Mouse (Mus musculus) limb, embryonic 12.5 days (tissue): ENCODE data around the gene Atg14. TPM values are rescaled to one million over a fixed set of nuclear protein-coding genes. Genes with fewer than 3 reads are reported as not detected.

ENCODE experiments used
- ATAC-seq: fragments of 200-750 bp; cut with Nextera tagmentation; 2 replicates; pipeline ENCODE4 v1.8.0; 2017; ENCODE audit warnings: low read depth, moderate TSS enrichment; ENCODE audit not compliant: insufficient number of reproducible peaks, insufficient read depth, low FRiP score, low TSS enrichment
- H3K27ac ChIP-seq: fragments of 300-500 bp; sonication (generic); 2 replicates; pipeline ENCODE4 v1.5.1; 2016; ENCODE audit warnings: mild to moderate bottlenecking, moderate library complexity
- H3K27me3 ChIP-seq: fragments of 300-500 bp; sonication (generic); 2 replicates; pipeline ENCODE4 v1.6.1; 2016; ENCODE audit warnings: mild to moderate bottlenecking, moderate library complexity
- H3K36me3 ChIP-seq: fragments of 300-500 bp; sonication (generic); 2 replicates; pipeline ENCODE4 v1.6.1; 2016; ENCODE audit warnings: mild to moderate bottlenecking, moderate library complexity
- H3K4me1 ChIP-seq: fragments of 300-500 bp; sonication (generic); replicated peaks from 2 replicates; pipeline ENCODE4 v1.6.1; 2016
- H3K4me2 ChIP-seq: fragments of 300-500 bp; sonication (generic); 2 replicates; pipeline ENCODE4 v1.6.1; 2016; ENCODE audit warnings: mild to moderate bottlenecking, moderate library complexity
- H3K4me3 ChIP-seq: fragments of 300-500 bp; sonication (generic); replicated peaks from 2 replicates; pipeline ENCODE4 v1.5.1; 2016; ENCODE audit warnings: mild to moderate bottlenecking
- H3K9ac ChIP-seq: fragments of 300-500 bp; sonication (generic); replicated peaks from 2 replicates; pipeline ENCODE4 v1.6.1; 2016; ENCODE audit warnings: mild to moderate bottlenecking, moderate library complexity
- H3K9me3 ChIP-seq: fragments of 300-500 bp; sonication (generic); 2 replicates; pipeline ENCODE4 v1.6.1; 2016; ENCODE audit warnings: mild to moderate bottlenecking, moderate library complexity
- WGBS: fragments of 180-500 bp; shearing (Covaris S2); methylation state at CpG from one replicate; pipeline ENCODE4 v1.1.7; 2016; 5-methylcytosine and 5-hydroxymethylcytosine counted together
- polyA plus RNA-seq: library from polyadenylated mRNA; unstranded; fragments of >200 nt; fragmentation: Nextera tagmentation; extraction: Ambion mirVana; gene quantifications from 2 replicates; pipeline ENCODE4 v1.2.1, GENCODE M21; 2016

The Atg14 gene
- polyA plus RNA-seq, 1 experiment from 2014 or later = 20.2 TPM

GRCm38 (mm10) chr14:47576687-47577086 lies 6.2 kb upstream of the Atg14 start:
- Histone ChIP-seq H3K9ac (no peak overlapping the region), H3K4me1 (no peaks in the 10 kb centered on the region), H3K27me3 (no peaks in the 10 kb centered on the region), H3K4me2 (no peak overlapping the region), H3K36me3 (no peaks in the 10 kb centered on the region), H3K4me3 (no peak overlapping the region), H3K9me3 (no peaks in the 10 kb centered on the region), H3K27ac (no peak overlapping the region)
- WGBS = 54% methylated on average over 4 of the region's 4 CpGs
- ATAC-seq = no peak

GRCm38 (mm10) chr14:47574721-47575120 lies 4.3 kb upstream of the Atg14 start:
- Histone ChIP-seq H3K27me3 (no peaks in the 10 kb centered on the region), H3K4me2 (no peak overlapping the region), H3K27ac (no peak overlapping the region), H3K9me3 (no peaks in the 10 kb centered on the region), H3K4me3 (no peak overlapping the region), H3K36me3 (no peaks in the 10 kb centered on the region), H3K4me1 (no peaks in the 10 kb centered on the region), H3K9ac (no peak overlapping the region)
- WGBS = 75% methylated on average over 11 of the region's 11 CpGs
- no peak for ATAC-seq

- Histone ChIP-seq H3K9ac (no peak overlapping the region), H3K4me3 (no peak overlapping the region), H3K36me3 (no peaks in the 10 kb centered on the region), H3K27ac (no peak overlapping the region), H3K4me2 (no peak overlapping the region), H3K9me3 (no peaks in the 10 kb centered on the region), H3K27me3 (no peaks in the 10 kb centered on the region), H3K4me1 (no peaks in the 10 kb centered on the region)
- 79% methylated on average over 4 of the region's 4 CpGs for WGBS
- ATAC-seq = no peak
Observed at GRCm38 (mm10) chr14:47572707-47573106, 2.3 kb upstream of the Atg14 start.

GRCm38 (mm10) chr14:47567962-47568652 lies 2.3 kb downstream of the Atg14 start:
- Histone ChIP-seq H3K4me3 (peak overlapping the region; percentile 79), H3K9ac (peak overlapping the region; percentile 78), H3K27me3 (no peaks in the 10 kb centered on the region), H3K9me3 (no peaks in the 10 kb centered on the region), H3K36me3 (peaks cover 4% of the 10 kb centered on the region; the same call in 1 of the 2 replicates), H3K4me1 (peaks cover 5% of the 10 kb centered on the region), H3K27ac (0 out of 2 replicates have a peak overlapping the region, but pooled peaks have one; percentile 35), H3K4me2 (peak overlapping the region; percentile 68)
- peak; percentile 97 for ATAC-seq
- WGBS = under 1% methylated on average over 46 of the region's 46 CpGs

DNA sequence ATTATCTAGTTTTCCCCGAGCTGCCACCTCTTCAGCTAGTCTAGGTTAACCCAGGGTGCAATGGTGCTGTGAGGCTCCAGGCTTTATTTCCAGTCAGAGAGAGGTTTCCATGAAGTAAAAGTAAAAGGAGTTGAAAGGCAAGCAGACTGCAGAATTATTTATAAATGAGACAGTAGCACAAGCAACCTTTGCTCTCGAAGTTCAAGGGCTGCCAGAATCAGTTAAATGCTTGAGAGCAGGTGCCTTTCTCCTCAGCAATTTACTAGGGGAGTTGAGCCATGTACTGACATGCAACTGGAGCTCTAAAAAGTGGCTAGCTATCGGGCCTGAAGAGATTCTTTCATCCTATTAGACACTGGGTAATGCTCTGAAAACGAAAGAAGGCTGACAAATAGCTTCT lies 7.3 kb downstream of the Atg14 start:
- no peaks in the 10 kb centered on the region for H3K27me3 ChIP-seq
- 80% methylated on average over 4 of the region's 4 CpGs for WGBS
- H3K4me2 ChIP-seq = no peak overlapping the region
- no peaks in the 10 kb centered on the region for H3K9me3 ChIP-seq
- H3K36me3 ChIP-seq = peaks cover 15% of the 10 kb centered on the region; the same call in 1 of the 2 replicates
- peaks cover 5% of the 10 kb centered on the region for H3K4me1 ChIP-seq
- H3K4me3 ChIP-seq = no peak overlapping the region
- no peak for ATAC-seq
- no peak overlapping the region for H3K9ac ChIP-seq
- H3K27ac ChIP-seq = no peak overlapping the region

- Histone ChIP-seq H3K4me3 (no peak overlapping the region), H3K36me3 (peaks cover 20% of the 10 kb centered on the region; the same call in 1 of the 2 replicates), H3K4me1 (peaks cover 5% of the 10 kb centered on the region), H3K9me3 (no peaks in the 10 kb centered on the region), H3K27me3 (no peaks in the 10 kb centered on the region), H3K9ac (no peak overlapping the region), H3K4me2 (no peak overlapping the region), H3K27ac (no peak overlapping the region)
- ATAC-seq = no peak
- WGBS = 92% methylated on average over 1 of the region's 1 CpGs
Observed at GRCm38 (mm10) chr14:47562530-47562929, 7.9 kb downstream of the Atg14 start.

DNA sequence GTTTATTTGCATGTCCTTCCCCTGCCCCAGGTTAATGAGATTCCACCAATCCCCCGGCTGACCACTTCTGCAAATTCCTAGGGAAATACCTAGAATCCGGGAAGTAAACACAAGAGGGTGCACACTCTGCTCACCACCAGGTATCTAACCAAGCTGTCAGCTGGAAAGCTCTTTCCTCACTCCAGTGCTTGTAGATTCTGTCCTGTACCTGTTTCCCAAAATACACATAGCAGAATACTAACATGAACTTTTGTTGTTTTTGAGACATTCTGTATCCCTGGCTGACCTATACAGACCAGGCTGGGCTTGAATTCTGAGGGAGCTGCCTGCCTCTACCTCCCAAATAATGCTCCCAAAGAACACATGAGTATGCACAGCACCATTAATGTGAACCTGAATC lies 9.7 kb downstream of the Atg14 start:
- no peak overlapping the region for H3K9ac ChIP-seq
- H3K4me1 ChIP-seq = no peaks in the 10 kb centered on the region
- H3K27ac ChIP-seq = no peak overlapping the region
- no peaks in the 10 kb centered on the region for H3K9me3 ChIP-seq
- WGBS = 88% methylated on average over 2 of the region's 2 CpGs
- peaks cover 35% of the 10 kb centered on the region for H3K36me3 ChIP-seq
- ATAC-seq = no peak
- H3K27me3 ChIP-seq = no peaks in the 10 kb centered on the region
- H3K4me2 ChIP-seq = no peak overlapping the region
- H3K4me3 ChIP-seq = no peak overlapping the region

DNA sequence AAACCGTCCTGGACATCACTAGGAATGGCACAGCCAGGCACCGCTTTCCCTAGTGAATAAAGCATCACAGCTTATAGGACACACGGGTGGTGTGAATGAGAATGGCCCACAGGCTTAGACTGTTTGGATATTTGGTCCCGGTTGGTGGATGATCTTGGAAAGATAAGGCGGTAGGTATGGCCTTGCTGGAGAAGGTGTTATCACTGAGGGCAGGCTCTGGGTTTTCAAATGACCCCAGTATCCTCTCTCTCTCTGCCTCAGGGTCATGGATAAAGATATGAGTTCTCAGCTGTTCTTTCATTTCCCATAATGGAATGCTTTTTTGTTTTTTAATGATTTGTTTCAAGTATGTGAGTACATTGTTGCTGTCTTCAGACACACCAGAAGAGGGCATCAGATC lies 15.2 kb downstream of the Atg14 start:
- no peak overlapping the region for H3K27ac ChIP-seq
- H3K4me2 ChIP-seq = no peak overlapping the region
- 94% methylated on average over 5 of the region's 5 CpGs for WGBS
- H3K4me3 ChIP-seq = no peak overlapping the region
- H3K9me3 ChIP-seq = no peaks in the 10 kb centered on the region
- peaks cover 76% of the 10 kb centered on the region for H3K36me3 ChIP-seq
- ATAC-seq = no peak
- no peaks in the 10 kb centered on the region for H3K27me3 ChIP-seq
- H3K4me1 ChIP-seq = no peaks in the 10 kb centered on the region
- H3K9ac ChIP-seq = no peak overlapping the region

GRCm38 (mm10) chr14:47554236-47554635 lies 16.2 kb downstream of the Atg14 start:
- H3K9ac ChIP-seq = no peak overlapping the region
- 80% methylated on average over 3 of the region's 4 CpGs for WGBS

GRCm38 (mm10) chr14:47553380-47553779 lies 17.1 kb downstream of the Atg14 start:
- no peak overlapping the region for H3K27ac ChIP-seq
- WGBS = 92% methylated on average over 2 of the region's 2 CpGs
- no peak for ATAC-seq
- H3K4me1 ChIP-seq = no peaks in the 10 kb centered on the region
- H3K9me3 ChIP-seq = no peaks in the 10 kb centered on the region
- peaks cover 84% of the 10 kb centered on the region for H3K36me3 ChIP-seq
- no peak overlapping the region for H3K4me3 ChIP-seq
- no peaks in the 10 kb centered on the region for H3K27me3 ChIP-seq
- H3K9ac ChIP-seq = no peak overlapping the region
- no peak overlapping the region for H3K4me2 ChIP-seq

More at GRCm38 (mm10) chr14:47554236-47554635, 16.2 kb downstream of the Atg14 start:
- H3K27me3 ChIP-seq = no peaks in the 10 kb centered on the region
- no peaks in the 10 kb centered on the region for H3K4me1 ChIP-seq
- H3K9me3 ChIP-seq = no peaks in the 10 kb centered on the region
- H3K4me3 ChIP-seq = no peak overlapping the region
- H3K36me3 ChIP-seq = peaks cover 78% of the 10 kb centered on the region
- ATAC-seq = no peak
- H3K27ac ChIP-seq = no peak overlapping the region
- H3K4me2 ChIP-seq = no peak overlapping the region

- Histone ChIP-seq H3K27me3 (no peaks in the 10 kb centered on the region), H3K27ac (no peak overlapping the region), H3K9me3 (no peaks in the 10 kb centered on the region), H3K4me3 (no peak overlapping the region), H3K4me1 (no peaks in the 10 kb centered on the region), H3K9ac (no peak overlapping the region), H3K4me2 (no peak overlapping the region), H3K36me3 (peaks cover 91% of the 10 kb centered on the region)
- ATAC-seq = no peak
- WGBS = 93% methylated on average over 6 of the region's 6 CpGs
Observed at GRCm38 (mm10) chr14:47551668-47552067, 18.8 kb downstream of the Atg14 start.

DNA sequence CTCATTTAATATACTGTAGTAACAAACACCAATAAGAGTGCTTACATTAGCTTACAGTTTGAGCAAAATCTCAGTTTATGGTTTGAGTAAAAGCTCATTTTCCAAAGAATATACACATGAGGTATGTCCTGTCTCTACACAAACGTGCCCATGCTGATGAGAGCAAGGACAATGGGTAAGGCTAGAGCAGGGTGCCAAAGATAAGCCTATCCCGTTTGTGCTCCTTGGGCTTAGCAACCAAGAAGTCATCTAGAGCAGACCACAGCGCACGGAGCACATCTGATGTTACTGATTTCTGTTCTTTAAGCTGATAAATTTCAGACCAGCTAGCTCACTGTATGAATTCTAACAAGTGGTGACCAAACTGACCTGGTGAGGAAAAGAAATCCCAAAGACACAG lies 25.6 kb downstream of the Atg14 start:
- no peak overlapping the region for H3K9ac ChIP-seq
- H3K27me3 ChIP-seq = no peaks in the 10 kb centered on the region
- H3K4me3 ChIP-seq = no peak overlapping the region
- no peak for ATAC-seq
- no peak overlapping the region for H3K27ac ChIP-seq
- H3K4me2 ChIP-seq = no peak overlapping the region
- 93% methylated on average over 4 of the region's 4 CpGs for WGBS
- H3K4me1 ChIP-seq = no peaks in the 10 kb centered on the region
- peaks cover 94% of the 10 kb centered on the region for H3K36me3 ChIP-seq
- no peaks in the 10 kb centered on the region for H3K9me3 ChIP-seq
